Mouse (Mus musculus) ES-Bruce4 (cell line): ENCODE measurements at regions not wholly inside any gene's neighbourhood (a gene's known extent, or its start where the extent isn't known, plus 50 kb on each side); places are given as distances from the start of the nearest gene placed in this dataset.

Experiments used
- H3K27ac ChIP-seq: 2 replicates; pipeline ENCODE4 v1.5.1; 2012; ENCODE audit warnings: low read length, inconsistent platforms; ENCODE audit not compliant: insufficient read depth
- H3K27me3 ChIP-seq: 2 replicates; pipeline ENCODE4 v1.6.1; 2012; ENCODE audit warnings: mild to moderate bottlenecking, low read length, inconsistent platforms; ENCODE audit not compliant: control insufficient read depth, poor library complexity, insufficient read depth, severe bottlenecking
- H3K36me3 ChIP-seq: 2 replicates; pipeline ENCODE4 v1.6.1; 2012; ENCODE audit warnings: inconsistent platforms, mild to moderate bottlenecking, low read length, moderate library complexity; ENCODE audit not compliant: control insufficient read depth, poor library complexity, insufficient read depth, severe bottlenecking
- H3K4me1 ChIP-seq: one replicate; pipeline ENCODE4 v1.8.1; 2011; ENCODE audit warnings: low read length; ENCODE audit not compliant: control insufficient read depth, insufficient read depth
- H3K4me3 ChIP-seq: 2 replicates; pipeline ENCODE4 v1.5.1; 2011; ENCODE audit warnings: low read depth, mild to moderate bottlenecking, low read length
- H3K9ac ChIP-seq: 2 replicates; pipeline ENCODE4 v1.6.1; 2012; ENCODE audit warnings: low read depth, mild to moderate bottlenecking, inconsistent platforms; ENCODE audit not compliant: poor library complexity, severe bottlenecking
- H3K9me3 ChIP-seq: replicated peaks from 2 replicates; pipeline ENCODE4 v1.6.1; 2012; ENCODE audit warnings: mild to moderate bottlenecking, low read length, inconsistent platforms; ENCODE audit not compliant: control insufficient read depth, poor library complexity, insufficient read depth, severe bottlenecking
- CTCF ChIP-seq: IDR thresholded peaks from one replicate; pipeline ENCODE4 v1.8.1; 2011; ENCODE audit warnings: low read depth, low read length
- EP300 ChIP-seq: IDR thresholded peaks from 2 replicates; pipeline ENCODE4 v1.6.1; 2011; ENCODE audit warnings: low read depth, low read length; ENCODE audit not compliant: insufficient read depth
- POLR2A ChIP-seq: IDR thresholded peaks from one replicate; pipeline ENCODE4 v1.8.1; 2011; ENCODE audit warnings: low read length; ENCODE audit not compliant: insufficient read depth

DNA sequence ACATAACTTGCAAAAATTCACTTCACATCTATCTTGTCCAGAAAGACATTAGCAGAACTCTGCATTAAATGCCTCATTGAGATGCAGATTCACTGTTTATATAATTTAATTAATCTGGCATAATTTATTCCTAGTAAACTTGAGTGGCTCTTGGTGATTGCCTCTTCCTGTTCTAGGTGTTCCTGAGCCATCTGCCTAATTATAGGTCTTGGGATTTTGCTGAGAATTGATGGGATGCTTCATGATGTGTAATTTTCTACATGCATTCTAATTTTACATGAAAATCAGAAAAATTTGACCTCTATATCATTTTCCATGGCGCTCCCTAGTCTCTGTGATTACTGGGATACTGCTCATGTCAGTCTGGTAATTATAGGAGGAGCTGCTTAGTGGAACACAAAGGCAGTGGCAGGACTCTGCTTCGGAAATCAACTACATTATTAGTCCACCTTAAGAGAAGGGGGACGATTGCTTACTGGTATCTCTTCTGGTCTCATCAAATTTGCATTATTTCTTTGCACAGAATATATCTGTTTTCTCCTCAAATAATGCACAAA is 131.6 kb upstream of the Nova1 start:
- Histone ChIP-seq H3K27me3 (no peaks in the 10 kb centered on the region), H3K36me3 (no peaks in the 10 kb centered on the region), H3K9ac (no peak overlapping the region), H3K9me3 (no peaks in the 10 kb centered on the region), H3K4me1 (no peaks in the 10 kb centered on the region), H3K4me3 (no peak overlapping the region), H3K27ac (no peak overlapping the region)
- TF ChIP-seq POLR2A (no peak), EP300 (no peak), CTCF (no peak)

- Histone ChIP-seq H3K9ac (no peak overlapping the region), H3K4me1 (no peaks in the 10 kb centered on the region), H3K4me3 (no peak overlapping the region), H3K36me3 (no peaks in the 10 kb centered on the region), H3K9me3 (no peaks in the 10 kb centered on the region), H3K27ac (no peak overlapping the region), H3K27me3 (no peaks in the 10 kb centered on the region)
- TF ChIP-seq CTCF (no peak), EP300 (no peak), POLR2A (no peak)
Measured at GRCm38 (mm10) chr12:46945707-46946106, 127.0 kb upstream of the Nova1 start.

GRCm38 (mm10) chr12:46931086-46931485 is 112.4 kb upstream of the Nova1 start:
- TF ChIP-seq CTCF (no peak), EP300 (no peak), POLR2A (no peak)
- no peaks in the 10 kb centered on the region for H3K36me3 ChIP-seq
- no peak overlapping the region for H3K27ac ChIP-seq

GRCm38 (mm10) chr12:46917286-46917685 is 98.6 kb upstream of the Nova1 start:
- no peaks in the 10 kb centered on the region for H3K36me3 ChIP-seq
- H3K4me3 ChIP-seq = no peak overlapping the region
- H3K4me1 ChIP-seq = no peaks in the 10 kb centered on the region
- H3K9me3 ChIP-seq = no peaks in the 10 kb centered on the region
- no peaks in the 10 kb centered on the region for H3K27me3 ChIP-seq
- no peak overlapping the region for H3K9ac ChIP-seq
- TF ChIP-seq CTCF (no peak), POLR2A (no peak), EP300 (no peak)
- no peak overlapping the region for H3K27ac ChIP-seq

More at GRCm38 (mm10) chr12:46931086-46931485, 112.4 kb upstream of the Nova1 start:
- H3K9ac ChIP-seq = no peak overlapping the region
- no peaks in the 10 kb centered on the region for H3K27me3 ChIP-seq
- no peaks in the 10 kb centered on the region for H3K4me1 ChIP-seq
- no peak overlapping the region for H3K4me3 ChIP-seq
- H3K9me3 ChIP-seq = no peaks in the 10 kb centered on the region

- TF ChIP-seq CTCF (no peak), EP300 (no peak), POLR2A (no peak)
- no peak overlapping the region for H3K9ac ChIP-seq
- H3K27ac ChIP-seq = no peak overlapping the region
- no peaks in the 10 kb centered on the region for H3K9me3 ChIP-seq
- H3K27me3 ChIP-seq = no peaks in the 10 kb centered on the region
- H3K4me1 ChIP-seq = no peaks in the 10 kb centered on the region
- no peak overlapping the region for H3K4me3 ChIP-seq
- no peaks in the 10 kb centered on the region for H3K36me3 ChIP-seq
Measured at GRCm38 (mm10) chr12:46878164-46878563, 59.4 kb upstream of the Nova1 start.

- Histone ChIP-seq H3K4me1 (no peaks in the 10 kb centered on the region), H3K27me3 (no peaks in the 10 kb centered on the region), H3K36me3 (no peaks in the 10 kb centered on the region), H3K27ac (no peak overlapping the region), H3K9me3 (no peaks in the 10 kb centered on the region), H3K9ac (no peak overlapping the region), H3K4me3 (no peak overlapping the region)
- TF ChIP-seq POLR2A = no peak
- no peak for TF ChIP-seq EP300
- no peak for TF ChIP-seq CTCF
Measured at GRCm38 (mm10) chr12:46870130-46870529, 51.4 kb upstream of the Nova1 start.
